Mouse (Mus musculus) c-Kit-positive CD71-positive TER-119-negative erythroid progenitor cells, embryonic 14.5 days (primary cell): Measurements from ENCODE around the gene Strip1.
"Not testable (repeated sequence)": the region's sequence is repeated elsewhere in the genome, so short reads cannot be mapped to it uniquely, and the experiment has no call there.

Experiments used
- DNase-seq: peaks from one replicate; pipeline ENCODE4 v3.0.0-alpha.2; 2013; ENCODE audit warnings: low read depth

The Strip1 gene

DNA sequence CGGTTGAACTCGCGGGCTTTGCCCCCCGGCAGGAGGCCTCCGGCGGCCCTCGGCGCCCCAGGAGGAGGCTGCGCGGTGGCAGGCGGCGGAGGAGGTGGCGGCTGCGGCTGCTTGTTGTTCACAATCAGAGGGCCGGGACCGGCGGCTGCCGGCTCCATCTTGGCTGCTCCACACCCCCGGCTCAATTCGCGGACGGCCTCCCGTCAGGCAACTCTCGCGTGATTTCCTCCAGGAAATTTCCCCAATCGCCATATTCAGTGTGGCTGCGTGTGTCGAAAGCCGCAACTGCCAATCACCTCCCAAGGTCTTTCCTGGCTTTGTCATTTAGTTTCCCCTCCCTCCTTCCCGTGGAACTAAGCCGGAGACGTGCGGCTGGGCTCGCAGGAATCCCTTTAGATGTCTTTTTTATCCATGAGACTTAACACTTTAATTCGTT, at the start of gene Strip1:
Gene Strip1, minus strand, starts transcription at position 172 of the 436 bp plus-strand sequence.
- DNase-seq: peak; percentile 94

GRCm38 (mm10) chr3:107680790-107681576, 49.5 kb upstream of the Strip1 start:
- DNase-seq: no peak

GRCm38 (mm10) chr3:107671509-107671908, 40.0 kb upstream of the Strip1 start:
- no peak for DNase-seq

DNA sequence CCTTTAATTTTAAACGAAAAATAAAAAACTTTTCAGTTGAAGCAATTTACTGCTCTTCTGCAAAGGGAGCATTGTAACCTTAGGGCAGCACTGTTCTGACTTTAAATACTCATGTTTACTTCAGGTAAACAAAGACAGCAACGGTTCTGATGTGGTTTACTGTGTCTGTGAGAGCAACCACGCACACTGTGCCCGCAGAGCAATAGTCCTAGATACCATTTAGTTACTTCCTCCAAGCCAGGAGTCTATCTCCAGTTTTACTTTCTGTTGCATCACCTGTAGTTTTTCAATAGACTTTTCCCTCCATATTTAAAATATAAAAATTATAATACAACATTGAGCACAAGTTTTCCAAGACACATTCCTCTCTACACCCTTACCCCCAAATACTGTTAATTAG, 39.0 kb upstream of the Strip1 start:
- DNase-seq: no peak

DNA sequence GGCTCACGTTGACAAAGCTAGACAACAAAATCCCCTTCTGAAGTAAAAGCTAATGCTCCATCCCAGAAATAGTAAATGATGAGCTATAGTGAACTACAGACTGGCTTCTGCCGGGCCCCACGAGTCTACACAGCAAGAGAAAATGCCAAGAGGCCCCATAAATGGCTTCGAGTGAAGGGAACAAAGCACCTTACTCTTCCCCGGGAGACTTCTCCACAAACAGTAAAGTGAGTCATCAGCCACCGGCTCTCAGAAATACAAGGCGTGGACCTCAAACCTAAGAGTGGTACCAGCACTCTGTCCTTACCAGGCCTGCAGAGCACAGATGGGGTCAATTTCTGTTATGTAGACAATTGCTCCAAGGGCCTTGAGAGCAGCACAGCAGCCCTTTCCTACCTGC, 37.3 kb upstream of the Strip1 start:
- no peak for DNase-seq

DNA sequence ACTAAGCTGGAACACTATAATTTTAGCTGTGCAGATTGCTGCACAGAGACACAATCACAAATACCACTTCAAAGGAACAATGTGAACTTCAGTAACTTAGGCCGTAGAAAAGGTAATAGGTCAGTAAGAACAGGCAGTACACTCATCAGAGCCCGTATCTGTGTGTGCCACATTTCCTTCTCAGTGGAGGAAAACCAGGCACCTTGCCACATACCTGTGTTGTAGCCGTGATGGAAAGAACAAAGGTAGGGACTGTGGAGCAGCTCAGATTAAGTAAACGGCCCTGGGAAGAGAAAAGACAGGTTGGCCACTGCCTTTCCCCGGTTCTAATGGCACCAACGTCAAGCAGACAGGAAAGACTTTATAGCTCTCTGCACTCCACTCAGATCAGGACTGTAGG, 35.9 kb upstream of the Strip1 start:
- no peak for DNase-seq

DNA sequence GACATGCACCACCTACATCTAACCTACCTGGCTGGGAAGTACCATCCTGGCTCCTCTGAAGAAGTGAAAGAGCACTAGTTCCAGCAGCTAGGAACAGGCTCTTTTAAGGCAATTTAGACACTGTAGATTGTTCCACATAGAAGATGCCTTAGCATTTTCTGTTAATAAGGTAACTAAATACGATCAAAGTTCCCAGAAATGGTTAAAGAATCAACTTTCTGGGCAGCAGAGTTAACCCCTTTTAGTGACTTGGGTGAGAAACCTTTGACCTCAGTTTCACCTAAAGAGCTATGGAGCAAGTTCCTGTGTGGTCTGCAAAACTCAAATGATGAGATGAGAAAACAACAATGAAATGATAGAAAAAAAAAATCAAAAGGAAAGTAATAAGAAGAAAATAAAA, 33.1 kb upstream of the Strip1 start:
- no peak for DNase-seq

DNA sequence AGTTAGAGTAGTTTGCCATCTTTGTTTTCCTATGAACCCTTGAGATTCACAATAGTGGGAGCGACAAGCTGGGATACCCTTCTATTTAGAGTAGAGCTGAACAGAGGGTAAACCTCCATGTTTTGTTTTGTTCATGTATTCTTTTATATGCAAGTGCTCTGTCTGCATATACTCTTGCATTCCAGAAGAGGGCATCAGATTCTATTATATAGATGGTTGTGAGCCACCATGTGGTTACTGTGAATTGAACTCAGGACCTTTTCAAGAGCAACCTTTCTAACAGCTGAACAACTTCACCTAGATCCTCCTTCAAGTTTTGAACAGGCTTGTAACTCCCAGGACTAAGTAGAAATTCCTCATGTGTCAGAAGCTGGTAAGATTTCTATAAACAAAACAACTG, 27.5 kb upstream of the Strip1 start:
- DNase-seq: no peak

GRCm38 (mm10) chr3:107656888-107657287, 25.4 kb upstream of the Strip1 start:
- DNase-seq: no peak

DNA sequence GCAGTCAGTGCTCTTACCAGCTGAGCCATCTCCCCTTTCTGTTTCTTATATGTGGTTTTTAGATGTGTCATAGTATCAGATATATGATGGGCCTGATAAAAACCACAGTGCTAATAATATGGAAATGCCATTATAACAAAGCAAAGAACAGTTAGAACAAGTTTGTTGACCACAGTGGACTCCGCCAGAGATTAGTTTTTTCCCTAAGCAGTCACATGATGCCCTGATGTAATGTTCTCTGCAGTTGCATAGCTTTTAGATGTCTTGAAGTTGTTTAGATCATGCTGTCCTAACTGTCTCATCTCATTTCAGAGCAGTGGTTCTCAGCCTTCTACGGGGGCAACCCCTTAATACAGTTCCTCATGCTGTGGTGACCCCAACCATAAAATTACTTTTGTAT, 24.7 kb upstream of the Strip1 start:
- no peak for DNase-seq

DNA sequence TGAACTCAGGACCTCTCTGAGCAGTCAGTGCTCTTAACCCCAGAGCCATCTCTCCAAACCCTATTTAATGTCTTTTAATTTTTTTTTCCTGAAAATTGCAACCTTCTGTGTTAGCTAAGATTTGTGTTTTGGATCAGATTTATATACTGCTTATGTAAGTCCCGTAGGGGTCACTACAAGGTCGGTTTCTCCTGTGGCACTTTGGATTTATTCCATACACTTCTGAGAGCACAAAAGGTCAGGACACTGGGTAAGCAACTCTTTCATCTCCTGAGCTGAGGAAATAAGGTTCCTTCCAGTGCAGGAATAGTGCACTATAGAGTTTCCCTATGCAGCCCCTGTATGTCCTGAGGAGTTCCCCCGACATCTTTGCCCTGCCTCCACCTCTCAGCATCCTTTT, 24.0 kb upstream of the Strip1 start:
- no peak for DNase-seq

DNA sequence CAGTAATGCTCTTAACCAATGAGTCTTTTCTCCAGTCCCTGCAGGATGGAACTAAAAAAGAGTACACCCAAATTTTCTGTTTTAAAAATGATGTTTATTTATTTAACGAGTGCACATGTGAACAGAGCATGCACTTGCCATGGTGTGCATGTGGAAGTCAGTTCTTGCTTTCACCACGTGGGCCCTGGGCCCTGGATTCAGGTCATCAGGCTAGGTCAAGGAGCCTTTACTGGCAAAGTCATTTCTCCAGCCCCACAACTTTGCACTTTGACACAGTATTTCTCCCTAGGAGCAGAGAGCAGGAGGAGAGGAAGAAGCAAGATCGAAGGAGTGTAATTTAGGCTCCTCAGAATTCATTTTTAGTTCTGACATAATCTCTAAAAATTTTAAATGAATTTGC, 23.4 kb upstream of the Strip1 start:
- DNase-seq: no peak

GRCm38 (mm10) chr3:107652968-107653367, 21.5 kb upstream of the Strip1 start:
- DNase-seq: no peak

GRCm38 (mm10) chr3:107650276-107650675, 18.8 kb upstream of the Strip1 start:
- DNase-seq: not testable (repeated sequence)

GRCm38 (mm10) chr3:107646947-107647346, 15.5 kb upstream of the Strip1 start:
- DNase-seq: no peak

DNA sequence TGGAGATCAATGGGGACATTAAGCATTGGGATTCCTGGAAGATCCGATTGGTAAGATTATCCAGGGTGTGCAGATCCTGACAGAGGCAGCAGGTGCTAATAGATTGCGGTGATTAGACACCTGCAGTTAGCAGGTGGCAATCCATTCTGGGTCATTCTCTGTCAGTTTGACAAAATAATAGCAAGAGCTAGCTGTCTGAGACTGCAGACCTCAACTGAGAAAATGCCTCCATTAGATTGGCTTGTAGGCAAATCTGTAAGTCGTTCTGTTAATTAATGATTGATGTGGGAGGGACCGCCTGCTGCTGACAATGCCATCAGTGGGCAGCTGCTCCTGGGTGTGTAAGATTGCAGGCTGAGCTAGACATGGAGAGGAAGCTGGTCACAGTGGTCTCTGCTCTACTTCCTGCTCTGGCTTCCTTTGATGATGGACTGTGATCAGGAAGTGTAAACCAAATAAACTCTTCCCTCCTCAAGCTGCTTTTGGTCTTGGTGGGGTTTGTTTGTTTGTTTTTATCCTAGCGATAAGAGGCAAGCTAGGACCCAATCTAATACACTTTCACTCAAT, 6.2 kb upstream of the Strip1 start:
- no peak for DNase-seq

DNA sequence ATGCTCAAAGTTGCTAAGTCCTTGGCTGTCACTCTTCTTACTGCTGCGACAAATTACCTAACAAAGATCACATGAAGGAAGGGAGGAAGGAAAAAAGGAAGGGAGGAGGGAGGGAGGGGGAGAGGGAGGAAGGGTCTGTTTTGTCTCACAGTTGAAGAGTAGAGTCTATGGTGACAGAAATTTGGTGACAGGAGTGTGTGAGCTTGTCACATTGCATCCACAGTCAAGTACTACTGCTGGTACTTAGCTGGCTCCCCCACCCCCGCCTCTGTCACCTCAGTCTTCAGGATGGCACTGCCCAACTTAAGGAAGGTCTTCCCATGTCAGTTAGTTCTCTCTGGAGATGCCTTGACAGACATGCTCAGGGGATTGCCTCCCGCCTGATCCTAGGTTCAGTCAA, 4.7 kb upstream of the Strip1 start:
- no peak for DNase-seq

- DNase-seq: no peak
Observed at GRCm38 (mm10) chr3:107635836-107636235, 4.3 kb upstream of the Strip1 start.

DNA sequence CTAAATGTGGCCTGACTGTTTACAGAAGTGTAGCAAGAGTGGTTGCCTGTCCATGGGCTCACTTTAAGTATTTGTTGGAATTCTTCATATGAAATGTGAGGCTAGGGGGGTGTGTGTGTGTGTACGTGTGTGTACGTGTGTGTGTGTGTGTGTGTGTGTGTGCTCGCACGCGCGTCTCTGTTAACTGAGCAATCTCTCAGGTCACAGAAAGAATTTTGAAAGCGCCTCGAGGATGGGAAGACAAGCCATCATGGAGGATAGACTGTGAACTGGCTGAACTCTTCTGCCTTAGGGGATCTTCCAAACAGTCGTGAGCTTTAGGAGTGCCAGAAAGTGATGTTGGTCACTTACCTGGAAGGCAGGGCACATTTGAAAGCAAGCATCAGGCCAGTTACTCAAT, 2.4 kb upstream of the Strip1 start:
- no peak for DNase-seq

DNA sequence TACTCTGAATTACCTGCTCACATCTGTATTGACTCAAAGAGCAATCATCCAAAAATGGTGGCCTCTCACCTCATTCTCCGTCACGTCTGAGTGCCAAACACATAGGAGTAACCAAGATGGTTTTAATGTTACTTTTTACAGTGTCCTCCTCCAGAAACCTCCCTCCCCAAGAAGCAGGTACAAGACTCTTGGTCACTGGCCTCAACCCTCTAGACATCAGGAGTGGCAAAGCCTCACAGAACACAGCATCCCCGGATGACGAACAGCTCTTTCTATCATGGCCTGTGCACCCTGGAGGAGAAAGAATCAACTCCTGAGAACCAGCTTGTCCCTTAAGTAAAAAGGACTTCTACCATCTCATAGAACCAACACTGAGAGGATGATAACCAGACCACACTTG, 1.3 kb upstream of the Strip1 start:
- DNase-seq: no peak

DNA sequence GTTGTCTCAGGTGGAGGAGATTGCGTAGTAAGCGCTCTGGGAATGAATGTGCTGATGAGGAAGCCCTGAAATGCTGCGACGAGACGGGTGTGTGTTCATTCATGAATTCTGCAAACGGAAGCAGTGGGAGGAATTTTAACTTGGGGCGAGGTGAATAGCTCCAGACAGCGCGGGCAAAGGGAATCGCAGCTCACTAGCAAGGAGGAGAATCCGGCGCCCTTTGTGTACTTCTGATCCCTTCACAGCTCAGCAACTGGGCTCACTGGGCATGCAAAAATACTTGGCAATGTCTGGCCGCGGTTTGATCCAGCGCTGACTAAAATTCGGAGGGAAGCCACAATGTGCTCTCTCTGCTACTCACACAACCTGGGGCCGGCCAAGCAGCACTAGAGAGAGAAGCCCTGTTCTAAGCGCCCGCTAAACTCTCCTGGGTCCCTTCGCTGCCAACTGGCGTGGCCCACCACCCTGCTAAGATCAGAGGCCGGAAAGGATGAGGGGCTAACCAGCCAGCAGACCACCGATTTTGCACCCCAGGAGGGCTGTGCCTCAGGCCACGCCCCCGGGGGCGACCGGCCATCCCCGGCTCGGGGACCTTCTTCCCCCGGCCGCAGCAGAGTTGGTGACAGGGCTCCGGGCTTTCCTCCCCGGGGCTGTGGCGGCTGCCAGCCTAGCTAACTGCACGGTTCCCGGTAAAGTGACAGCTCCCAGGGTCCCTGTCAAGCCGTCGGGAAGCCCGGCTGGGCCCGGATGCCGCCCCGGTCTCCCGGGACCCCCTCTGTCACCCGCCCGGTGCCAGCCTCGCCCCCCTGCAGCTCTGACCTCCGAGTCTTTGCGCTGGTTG, 592 bp downstream of the Strip1 start, which contains the start of gene Gm10961:
Gene Gm10961, plus strand, starts transcription at position 641 of the 841 bp plus-strand sequence.
- DNase-seq: peak; percentile 14

DNA sequence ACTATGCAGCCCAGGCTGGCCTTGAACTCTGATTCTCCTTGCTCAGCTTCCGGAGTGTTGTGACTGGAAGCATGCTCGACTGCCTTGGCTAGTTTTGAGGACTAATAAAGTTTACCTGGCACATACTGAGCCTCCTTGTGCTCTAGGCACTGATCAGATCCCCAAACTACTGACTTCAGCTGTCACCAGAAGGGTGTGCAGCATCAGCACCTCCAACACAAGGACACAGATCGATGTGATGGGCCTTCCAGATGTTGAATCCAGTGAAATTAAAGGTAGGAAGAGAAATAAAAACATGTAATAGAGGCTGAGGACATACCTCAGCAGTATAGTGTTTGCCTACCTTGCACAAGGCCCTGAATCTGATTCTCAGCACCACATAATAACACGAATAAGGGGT, 2.1 kb downstream of the Strip1 start:
- no peak for DNase-seq

GRCm38 (mm10) chr3:107628551-107628950, 2.9 kb downstream of the Strip1 start:
- DNase-seq: no peak
